ENCODE assay signal across 8 mouse cellular contexts in the genomic region with DNA sequence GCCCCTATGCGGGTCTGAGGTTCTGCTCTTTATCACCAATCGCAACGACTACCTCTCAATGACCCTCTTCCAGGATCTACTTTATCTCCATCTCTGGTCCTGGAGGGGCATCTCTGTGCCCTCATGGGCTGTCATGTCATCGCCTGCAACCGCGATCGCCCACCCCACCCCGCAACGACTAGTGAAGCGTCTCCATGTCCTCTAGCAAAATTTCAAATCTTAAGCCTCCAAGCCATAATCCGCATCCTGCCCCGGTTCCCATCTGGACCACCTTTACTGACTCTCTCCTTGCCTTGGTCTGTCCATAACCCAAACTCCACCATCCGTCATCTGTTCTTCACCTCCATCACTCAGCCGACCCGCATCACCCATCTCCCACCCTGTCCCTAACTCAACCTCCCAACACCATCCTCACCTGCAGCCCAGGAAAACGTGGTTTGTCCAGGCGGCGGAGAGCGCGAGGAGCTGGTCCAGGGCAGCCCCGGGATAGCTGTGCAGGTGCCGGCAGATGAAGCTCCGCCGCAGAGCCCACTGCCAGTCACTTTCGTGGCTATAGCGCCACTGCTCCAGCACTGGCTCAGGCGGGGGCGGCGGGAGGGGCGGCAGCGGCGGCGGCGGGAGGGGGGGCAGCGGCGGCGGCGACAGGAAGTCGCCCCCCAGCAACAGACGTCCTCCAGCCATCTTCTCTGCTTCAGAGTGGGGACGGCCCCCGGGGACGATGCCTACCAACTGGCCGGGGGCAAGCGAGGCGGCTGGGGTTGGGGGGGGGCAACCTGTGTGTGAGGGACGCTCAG. TPM values are rescaled to one million over a fixed set of nuclear protein-coding genes. Genes with fewer than 3 reads are reported as not detected.
DNase-seq lines count a peak whose midpoint lies in the region; ATAC-seq and TF ChIP-seq lines count a peak whose summit lies in the region.

Gene Nkrf (minus strand): TSS at position 579 of the 794 bp plus-strand sequence.

- 0 out of 2 replicates have a peak, but pooled peaks cover 6% of the 10 kb centered on the region for H3K4me1 ChIP-seq in heart, embryonic 12.5 days (replicated peaks)
- H3K4me1 ChIP-seq in lung, embryonic 14.5 days (ENCODE audit: insufficient read depth) = no peaks in the 10 kb centered on the region

- peak within 1 kb of the TSS; percentile 73 for H3K27ac ChIP-seq in heart, embryonic 12.5 days (ENCODE audit: poor library complexity, severe bottlenecking)
- H3K27ac ChIP-seq in lung, embryonic 14.5 days (ENCODE audit: low read depth) = peak within 1 kb of the TSS; percentile 58; the same call in 1 of the 2 replicates

- peak within 1 kb of the TSS; percentile 79 for H3K9ac ChIP-seq in heart, embryonic 12.5 days
- H3K9ac ChIP-seq in lung, embryonic 14.5 days = peak within 1 kb of the TSS; percentile 60

- peak within 1 kb of the TSS; percentile 74 for H3K4me2 ChIP-seq in heart, embryonic 12.5 days
- H3K4me2 ChIP-seq in lung, embryonic 14.5 days = peak within 1 kb of the TSS; percentile 70

- no peak for TF ChIP-seq CTCF in lung, embryonic 14.5 days (IDR thresholded peaks at IDR 0.05; ENCODE audit: low read depth)

- DNase-seq in CD4-positive helper T cell, adult 2 months (ENCODE audit: low read depth, low spot score) = peak; percentile 67
- peak; percentile 18 for DNase-seq in R1 (ENCODE audit: low read depth, low spot score)
- peak; percentile 9 for DNase-seq in embryo, embryonic 10 days (ENCODE audit: low spot score)
- peak; percentile 3 to 45 for DNase-seq in kidney, postnatal 25 days
- peak; percentile 31 for DNase-seq in lung, embryonic 14.5 days
- DNase-seq in right cerebral cortex, adult 2 months (ENCODE audit: low spot score in 2 of 2) = peak; percentile 40 to 45

- no peaks in the 10 kb centered on the region for H3K9me3 ChIP-seq in heart, embryonic 12.5 days (replicated peaks)
- H3K9me3 ChIP-seq in lung, embryonic 14.5 days (ENCODE audit: low read depth, low read length) = no peaks in the 10 kb centered on the region

- no peaks in the 10 kb centered on the region for H3K36me3 ChIP-seq in heart, embryonic 12.5 days
- H3K36me3 ChIP-seq in lung, embryonic 14.5 days (ENCODE audit: insufficient read depth) = no peaks in the 10 kb centered on the region

- peak within 1 kb of the TSS; percentile 71 for H3K4me3 ChIP-seq in heart, embryonic 12.5 days
- H3K4me3 ChIP-seq in lung, embryonic 14.5 days (ENCODE audit: low read depth, low read length) = peak within 1 kb of the TSS; percentile 54

- 13% methylated on average over 40 of the region's 47 CpGs for WGBS in heart, embryonic 12.5 days
- 11% methylated on average over 37 of the region's 47 CpGs for WGBS in lung, embryonic 14.5 days

- ATAC-seq in heart, embryonic 12.5 days (ENCODE audit: insufficient number of reproducible peaks, low FRiP score) = peak; percentile 71
- ATAC-seq in lung, embryonic 14.5 days (ENCODE audit: insufficient read depth) = peak; percentile 72
- ATAC-seq in monocyte, adult 5-6 weeks (replicated peaks; ENCODE audit: insufficient number of reproducible peaks, low FRiP score, low TSS enrichment, poor library complexity, severe bottlenecking) = no peak

- no peaks in the 10 kb centered on the region for H3K27me3 ChIP-seq in heart, embryonic 12.5 days (replicated peaks)
- no peaks in the 10 kb centered on the region for H3K27me3 ChIP-seq in lung, embryonic 14.5 days (ENCODE audit: insufficient read depth, low read length)

RNA-seq across cellular contexts. Expression of gene Nkrf, which starts in this region (rescaled TPM):
- polyA plus RNA-seq in heart, embryonic 12.5 days (2016; fragmentation: Nextera tagmentation; extraction: Ambion mirVana) = 0.80 and 0.98 TPM in 2 replicates
- 2.8 and 2.9 TPM in 2 replicates for polyA plus RNA-seq in lung, embryonic 14.5 days (2014; fragmentation: Nextera tagmentation; extraction: Ambion mirVana)
- total RNA-seq in monocyte, adult 5-6 weeks (2017) = 2.1 to 7.4 TPM (median 5.8 TPM) in 3 replicates

Comparison
In these comparisons a context has a peak if more than half of its experiments do, and no peak if none do; other contexts are left out.
1. Peak in ATAC-seq, H3K4me3 ChIP-seq, H3K27ac ChIP-seq, H3K9ac ChIP-seq and H3K4me2 ChIP-seq in heart, embryonic 12.5 days; RNA of the gene not detected or under 1 TPM.
2. DNase-seq: peak in every context shown above with its lines; median percentile 67 in CD4-positive helper T cell, adult 2 months; 42 in right cerebral cortex, adult 2 months; 31 in lung, embryonic 14.5 days; 24 in kidney, postnatal 25 days; 18 in R1; 9 in embryo, embryonic 10 days.